Mouse (Mus musculus) ES-Bruce4 (cell line): ENCODE data around the gene Rnf216.

Source experiments
- CTCF ChIP-seq: IDR thresholded peaks from one replicate; pipeline ENCODE4 v1.8.1; 2011; ENCODE audit warnings: low read depth, low read length
- EP300 ChIP-seq: IDR thresholded peaks from 2 replicates; pipeline ENCODE4 v1.6.1; 2011; ENCODE audit warnings: low read depth, low read length; ENCODE audit not compliant: insufficient read depth
- POLR2A ChIP-seq: IDR thresholded peaks from one replicate; pipeline ENCODE4 v1.8.1; 2011; ENCODE audit warnings: low read length; ENCODE audit not compliant: insufficient read depth

GRCm38 (mm10) chr5:142988520-142988919 is 124.3 kb downstream of the Rnf216 start:
- no peak for TF ChIP-seq CTCF
- no peak for TF ChIP-seq EP300
- TF ChIP-seq POLR2A: no peak
